Mouse (Mus musculus): Measurements from ENCODE around the gene Nol12.

DNA sequence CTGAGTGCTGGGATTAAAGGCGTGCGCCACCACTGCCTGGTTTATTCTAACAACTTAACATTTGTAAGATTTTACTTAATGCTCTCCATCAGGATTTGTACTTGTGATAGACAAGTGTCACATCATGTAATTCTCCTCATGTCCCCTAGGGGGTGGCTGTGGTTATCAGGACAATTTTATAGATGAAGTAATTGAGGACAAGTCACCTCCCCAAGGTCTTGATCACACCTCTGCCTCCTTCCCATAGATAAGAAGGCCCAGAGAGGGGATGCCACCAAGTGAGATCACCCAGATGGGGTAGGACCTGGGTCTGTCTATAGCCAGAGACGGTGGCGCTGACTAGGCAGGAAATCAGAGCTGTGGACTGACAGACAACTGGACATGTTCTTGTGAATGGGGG, 21.6 kb downstream of the Nol12 start:
- no peak for TF ChIP-seq CTCF (IDR thresholded peaks at IDR 0.05; ENCODE audit: extremely low read depth, insufficient read depth, low read length)
- TF ChIP-seq POLR2A (IDR thresholded peaks at IDR 0.05; ENCODE audit: extremely low read depth, insufficient read depth, low read length), result no peak

Measured in cortical plate, adult 2 months (tissue).